Mouse (Mus musculus): ENCODE data around the gene Set. TPM values are rescaled to one million over a fixed set of nuclear protein-coding genes. Genes with fewer than 3 reads are reported as not detected.

The Set gene
- total and polyA plus RNA-seq, 3 experiments = 751 to 849 (median 806) TPM

- Histone ChIP-seq H3K9me3 (replicated peaks) (no peaks in the 10 kb centered on the region), H3K4me1 (ENCODE audit: insufficient read depth, low read depth, low read length) (peaks cover 39% of the 10 kb centered on the region), H3K27me3 (ENCODE audit: insufficient read depth, low read length) (no peaks in the 10 kb centered on the region), H3K36me3 (replicated peaks) (peaks cover 58% of the 10 kb centered on the region), H3K4me3 (ENCODE audit: low read depth, low read length) (peak overlapping the region; percentile 82)
- DNase-seq (ENCODE audit: low spot score) (no peak), ATAC-seq (ENCODE audit: extremely low read depth, insufficient number of reproducible peaks, low FRiP score, poor library complexity, severe bottlenecking) (no peak)
- no peak for TF ChIP-seq GATA1 (IDR thresholded peaks at IDR 0.05; ENCODE audit: borderline replicate concordance, low read length)
- TF ChIP-seq TAL1 (conservative IDR thresholded peaks at IDR 0.05; ENCODE audit: low read depth, low read length) = no peak
- no peak for TF ChIP-seq GATA2 (IDR thresholded peaks at IDR 0.05; ENCODE audit: borderline replicate concordance, low read depth, low read length)
- no peak for TF ChIP-seq CTCF (IDR thresholded peaks at IDR 0.05; ENCODE audit: low read depth, low read length)
- TF ChIP-seq POLR2AphosphoS5 (IDR thresholded peaks at IDR 0.05; ENCODE audit: insufficient replicate concordance, low read depth, low read length) = no peak
Observed at GRCm38 (mm10) chr2:30092280-30092918, 35.2 kb downstream of the Set start.

- TF ChIP-seq GATA2 (IDR thresholded peaks at IDR 0.05; ENCODE audit: borderline replicate concordance, low read depth, low read length) = no peak
- DNase-seq (ENCODE audit: low spot score) (peak; percentile 96), ATAC-seq (ENCODE audit: extremely low read depth, insufficient number of reproducible peaks, low FRiP score, poor library complexity, severe bottlenecking) (peak; percentile 95)
- peaks cover 40% of the 10 kb centered on the region for H3K4me1 ChIP-seq (ENCODE audit: insufficient read depth, low read depth, low read length)
- H3K36me3 ChIP-seq (replicated peaks) = peaks cover 67% of the 10 kb centered on the region
- H3K9me3 ChIP-seq (replicated peaks) = no peaks in the 10 kb centered on the region
- no peaks in the 10 kb centered on the region for H3K27me3 ChIP-seq (ENCODE audit: insufficient read depth, low read length)
- peak within 1 kb of the TSS; percentile 82 for H3K4me3 ChIP-seq (ENCODE audit: low read depth, low read length)
Observed at GRCm38 (mm10) chr2:30093471-30094207, 36.5 kb downstream of the Set start, which contains the start of gene Zdhhc12. TSS of gene Zdhhc12 (minus strand) at chr2:30093648.

- no peaks in the 10 kb centered on the region for H3K27me3 ChIP-seq (ENCODE audit: insufficient read depth, low read length)
- peaks cover 71% of the 10 kb centered on the region for H3K36me3 ChIP-seq (replicated peaks)
- H3K9me3 ChIP-seq (replicated peaks) = no peaks in the 10 kb centered on the region
- H3K4me1 ChIP-seq (ENCODE audit: insufficient read depth, low read depth, low read length) = peaks cover 45% of the 10 kb centered on the region
- DNase-seq (ENCODE audit: low spot score) = no peak
- TF ChIP-seq POLR2AphosphoS5 (IDR thresholded peaks at IDR 0.05; ENCODE audit: insufficient replicate concordance, low read depth, low read length) (no peak), TAL1 (conservative IDR thresholded peaks at IDR 0.05; ENCODE audit: low read depth, low read length) (no peak), GATA2 (IDR thresholded peaks at IDR 0.05; ENCODE audit: borderline replicate concordance, low read depth, low read length) (no peak), CTCF (IDR thresholded peaks at IDR 0.05; ENCODE audit: low read depth, low read length) (no peak), GATA1 (IDR thresholded peaks at IDR 0.05; ENCODE audit: borderline replicate concordance, low read length) (no peak)
- peak overlapping the region; percentile 82 for H3K4me3 ChIP-seq (ENCODE audit: low read depth, low read length)
- no peak for ATAC-seq (ENCODE audit: extremely low read depth, insufficient number of reproducible peaks, low FRiP score, poor library complexity, severe bottlenecking)
Observed at GRCm38 (mm10) chr2:30094208-30094588, 37.0 kb downstream of the Set start.

GRCm38 (mm10) chr2:30095882-30096527, 38.8 kb downstream of the Set start:
- Histone ChIP-seq H3K27me3 (ENCODE audit: insufficient read depth, low read length) (no peaks in the 10 kb centered on the region), H3K4me1 (ENCODE audit: insufficient read depth, low read depth, low read length) (peaks cover 60% of the 10 kb centered on the region), H3K9me3 (replicated peaks) (no peaks in the 10 kb centered on the region), H3K36me3 (replicated peaks) (peaks cover 72% of the 10 kb centered on the region), H3K4me3 (ENCODE audit: low read depth, low read length) (no peak overlapping the region)
- DNase-seq (ENCODE audit: low spot score) (no peak), ATAC-seq (ENCODE audit: extremely low read depth, insufficient number of reproducible peaks, low FRiP score, poor library complexity, severe bottlenecking) (no peak)
- TF ChIP-seq POLR2AphosphoS5 (IDR thresholded peaks at IDR 0.05; ENCODE audit: insufficient replicate concordance, low read depth, low read length) = no peak
- TF ChIP-seq CTCF (IDR thresholded peaks at IDR 0.05; ENCODE audit: low read depth, low read length) = peak; percentile 57

GRCm38 (mm10) chr2:30100214-30100613, 43.0 kb downstream of the Set start:
- Histone ChIP-seq H3K4me3 (ENCODE audit: low read depth, low read length) (no peak overlapping the region), H3K4me1 (ENCODE audit: insufficient read depth, low read depth, low read length) (peaks cover 32% of the 10 kb centered on the region), H3K27me3 (ENCODE audit: insufficient read depth, low read length) (no peaks in the 10 kb centered on the region), H3K9me3 (replicated peaks) (no peaks in the 10 kb centered on the region), H3K36me3 (replicated peaks) (peaks cover 84% of the 10 kb centered on the region)
- no peak for ATAC-seq (ENCODE audit: extremely low read depth, insufficient number of reproducible peaks, low FRiP score, poor library complexity, severe bottlenecking)
- TF ChIP-seq GATA2 (IDR thresholded peaks at IDR 0.05; ENCODE audit: borderline replicate concordance, low read depth, low read length) (no peak), TAL1 (conservative IDR thresholded peaks at IDR 0.05; ENCODE audit: low read depth, low read length) (no peak), POLR2AphosphoS5 (IDR thresholded peaks at IDR 0.05; ENCODE audit: insufficient replicate concordance, low read depth, low read length) (no peak), CTCF (IDR thresholded peaks at IDR 0.05; ENCODE audit: low read depth, low read length) (no peak), GATA1 (IDR thresholded peaks at IDR 0.05; ENCODE audit: borderline replicate concordance, low read length) (no peak)
- DNase-seq (ENCODE audit: low spot score) = no peak

- no peak for DNase-seq (ENCODE audit: low spot score)
- no peak overlapping the region for H3K4me3 ChIP-seq (ENCODE audit: low read depth, low read length)
- peaks cover 85% of the 10 kb centered on the region for H3K36me3 ChIP-seq (replicated peaks)
- H3K9me3 ChIP-seq (replicated peaks) = no peaks in the 10 kb centered on the region
- TF ChIP-seq CTCF (IDR thresholded peaks at IDR 0.05; ENCODE audit: low read depth, low read length) (peak; percentile 77), GATA2 (IDR thresholded peaks at IDR 0.05; ENCODE audit: borderline replicate concordance, low read depth, low read length) (no peak)
- 0 out of 2 replicates have a peak, but pooled peaks have one; percentile 4 for ATAC-seq (ENCODE audit: extremely low read depth, insufficient number of reproducible peaks, low FRiP score, poor library complexity, severe bottlenecking)
- H3K4me1 ChIP-seq (ENCODE audit: insufficient read depth, low read depth, low read length) = peaks cover 7% of the 10 kb centered on the region; the same call in 1 of the 2 replicates
- H3K27me3 ChIP-seq (ENCODE audit: insufficient read depth, low read length) = no peaks in the 10 kb centered on the region; the same call in 1 of the 2 replicates
Observed at GRCm38 (mm10) chr2:30106364-30106763, 49.2 kb downstream of the Set start.
